Mouse (Mus musculus): ENCODE measurements around the gene Tcf20.
"Not testable (repeated sequence)": the region's sequence is repeated elsewhere in the genome, so short reads cannot be mapped to it uniquely, and the experiment has no call there.

Tcf20 gene

GRCm38 (mm10) chr15:82900331-82900730 is 87.3 kb downstream of the Tcf20 start:
- DNase-seq (ENCODE audit: low read depth, low spot score), result no peak

- DNase-seq (ENCODE audit: low read depth, low spot score), result peak; percentile 88
These were observed 87.9 kb downstream of the Tcf20 start for GRCm38 (mm10) chr15:82899676-82900301.

GRCm38 (mm10) chr15:82898740-82899675 is 88.7 kb downstream of the Tcf20 start:
- no peak for DNase-seq (ENCODE audit: low read depth, low spot score)

- DNase-seq (ENCODE audit: low read depth, low spot score), result no peak
These were observed 89.4 kb downstream of the Tcf20 start for GRCm38 (mm10) chr15:82898141-82898739.

GRCm38 (mm10) chr15:82896336-82896735 is 91.3 kb downstream of the Tcf20 start:
- DNase-seq (ENCODE audit: low read depth, low spot score), result no peak

GRCm38 (mm10) chr15:82890470-82890869 is 97.2 kb downstream of the Tcf20 start:
- no peak for DNase-seq (ENCODE audit: low read depth, low spot score)

- DNase-seq (ENCODE audit: low read depth, low spot score), result no peak
These were observed 98.2 kb downstream of the Tcf20 start for GRCm38 (mm10) chr15:82889426-82889825.

GRCm38 (mm10) chr15:82888466-82888865 is 99.2 kb downstream of the Tcf20 start:
- DNase-seq (ENCODE audit: low read depth, low spot score), result no peak

GRCm38 (mm10) chr15:82877309-82877708 is 110.4 kb downstream of the Tcf20 start:
- DNase-seq (ENCODE audit: low read depth, low spot score), result no peak

- no peak for DNase-seq (ENCODE audit: low read depth, low spot score)
These were observed 110.8 kb downstream of the Tcf20 start for GRCm38 (mm10) chr15:82876863-82877262.

- DNase-seq (ENCODE audit: low read depth, low spot score), result no peak
These were observed 115.6 kb downstream of the Tcf20 start for GRCm38 (mm10) chr15:82872037-82872436.

- DNase-seq (ENCODE audit: low read depth, low spot score), result not testable (repeated sequence)
These were observed 121.4 kb downstream of the Tcf20 start for GRCm38 (mm10) chr15:82866286-82866685.

- DNase-seq (ENCODE audit: low read depth, low spot score), result no peak
These were observed 124.0 kb downstream of the Tcf20 start for GRCm38 (mm10) chr15:82863674-82864073.

GRCm38 (mm10) chr15:82856652-82857378 is 130.9 kb downstream of the Tcf20 start:
- DNase-seq (ENCODE audit: low read depth, low spot score), result peak; percentile 82

GRCm38 (mm10) chr15:82856065-82856464 is 131.6 kb downstream of the Tcf20 start:
- DNase-seq (ENCODE audit: low read depth, low spot score), result peak; percentile 15

GRCm38 (mm10) chr15:82839146-82839545 is 148.5 kb downstream of the Tcf20 start:
- no peak for DNase-seq (ENCODE audit: low read depth, low spot score)

- peak; percentile 51 for DNase-seq (ENCODE audit: low read depth, low spot score)
These were observed 157.8 kb downstream of the Tcf20 start for GRCm38 (mm10) chr15:82829917-82830316.

GRCm38 (mm10) chr15:82825866-82826265 is 161.8 kb downstream of the Tcf20 start:
- DNase-seq (ENCODE audit: low read depth, low spot score), result no peak

- peak; percentile 19 for DNase-seq (ENCODE audit: low read depth, low spot score)
These were observed 165.3 kb downstream of the Tcf20 start for GRCm38 (mm10) chr15:82822347-82822746.

GRCm38 (mm10) chr15:82821657-82822056 is 166.0 kb downstream of the Tcf20 start:
- no peak for DNase-seq (ENCODE audit: low read depth, low spot score)

- no peak for DNase-seq (ENCODE audit: low read depth, low spot score)
These were observed 172.4 kb downstream of the Tcf20 start for GRCm38 (mm10) chr15:82815296-82815695.

GRCm38 (mm10) chr15:82814806-82815205 is 172.9 kb downstream of the Tcf20 start:
- peak; percentile 81 for DNase-seq (ENCODE audit: low read depth, low spot score)

Measured in brain, adult 2 months (tissue).